Mouse (Mus musculus) heart, embryonic 12.5 days (tissue): ENCODE data around the gene Zfpm1. TPM values are rescaled to one million over a fixed set of nuclear protein-coding genes. Genes with fewer than 3 reads are reported as not detected.

Experiments used
- ATAC-seq: fragments of 200-750 bp; cut with Nextera tagmentation; 2 replicates; pipeline ENCODE4 v1.8.0; 2017; ENCODE audit warnings: moderate TSS enrichment, moderate library complexity; ENCODE audit not compliant: insufficient number of reproducible peaks, low FRiP score
- H3K27ac ChIP-seq: fragments of 300-500 bp; sonication (generic); 2 replicates; pipeline ENCODE4 v1.5.1; 2016; ENCODE audit warnings: mild to moderate bottlenecking, moderate library complexity; ENCODE audit not compliant: poor library complexity, severe bottlenecking
- H3K27me3 ChIP-seq: fragments of 300-500 bp; sonication (generic); replicated peaks from 2 replicates; pipeline ENCODE4 v1.6.1; 2016; ENCODE audit warnings: mild to moderate bottlenecking, moderate library complexity
- H3K36me3 ChIP-seq: fragments of 300-500 bp; sonication (generic); 2 replicates; pipeline ENCODE4 v1.6.1; 2016; ENCODE audit warnings: mild to moderate bottlenecking, moderate library complexity
- H3K4me1 ChIP-seq: fragments of 300-500 bp; sonication (generic); replicated peaks from 2 replicates; pipeline ENCODE4 v1.6.1; 2016; ENCODE audit warnings: mild to moderate bottlenecking
- H3K4me2 ChIP-seq: fragments of 300-500 bp; sonication (generic); 2 replicates; pipeline ENCODE4 v1.6.1; 2016; ENCODE audit warnings: mild to moderate bottlenecking, moderate library complexity
- H3K4me3 ChIP-seq: fragments of 300-500 bp; sonication (generic); 2 replicates; pipeline ENCODE4 v1.5.1; 2016; ENCODE audit warnings: mild to moderate bottlenecking
- H3K9ac ChIP-seq: fragments of 300-500 bp; sonication (generic); 2 replicates; pipeline ENCODE4 v1.6.1; 2016; ENCODE audit warnings: mild to moderate bottlenecking, moderate library complexity
- H3K9me3 ChIP-seq: fragments of 300-500 bp; sonication (generic); replicated peaks from 2 replicates; pipeline ENCODE4 v1.6.1; 2016; ENCODE audit warnings: mild to moderate bottlenecking, moderate library complexity
- WGBS: fragments of 180-500 bp; shearing (Covaris S2); methylation state at CpG from one replicate; pipeline ENCODE4 v1.1.7; 2016; 5-methylcytosine and 5-hydroxymethylcytosine counted together
- polyA plus RNA-seq: library from polyadenylated mRNA; unstranded; fragments of >200 nt; fragmentation: Nextera tagmentation; extraction: Ambion mirVana; gene quantifications from 2 replicates; pipeline ENCODE4 v1.2.1, GENCODE M21; 2016

Zfpm1 gene
- polyA plus RNA-seq, result 8.0 and 9.2 TPM in 2 replicates

DNA sequence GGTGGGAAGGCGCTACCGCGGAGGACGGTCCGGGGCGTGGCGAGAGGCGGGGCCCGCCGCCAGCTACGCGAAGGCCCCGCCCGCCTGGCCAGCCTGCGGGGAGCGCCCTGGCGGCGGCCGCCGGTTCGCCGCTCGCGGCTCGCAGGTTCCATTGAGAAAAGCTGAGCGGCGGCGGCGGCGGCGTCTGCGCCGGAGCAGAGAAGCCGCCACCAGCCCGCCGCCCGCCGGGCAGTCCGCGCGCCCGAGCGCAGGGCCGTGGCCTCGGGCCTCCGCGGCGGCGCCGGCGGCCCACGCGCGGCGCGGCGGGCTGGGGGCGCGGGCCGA lies at the start of gene Zfpm1:
TSS of gene Zfpm1 (plus strand) at position 107 of the 324 bp plus-strand sequence.
- H3K36me3 ChIP-seq, result no peaks in the 10 kb centered on the region
- peaks cover 47% of the 10 kb centered on the region for H3K4me1 ChIP-seq
- ATAC-seq, result no peak

DNA sequence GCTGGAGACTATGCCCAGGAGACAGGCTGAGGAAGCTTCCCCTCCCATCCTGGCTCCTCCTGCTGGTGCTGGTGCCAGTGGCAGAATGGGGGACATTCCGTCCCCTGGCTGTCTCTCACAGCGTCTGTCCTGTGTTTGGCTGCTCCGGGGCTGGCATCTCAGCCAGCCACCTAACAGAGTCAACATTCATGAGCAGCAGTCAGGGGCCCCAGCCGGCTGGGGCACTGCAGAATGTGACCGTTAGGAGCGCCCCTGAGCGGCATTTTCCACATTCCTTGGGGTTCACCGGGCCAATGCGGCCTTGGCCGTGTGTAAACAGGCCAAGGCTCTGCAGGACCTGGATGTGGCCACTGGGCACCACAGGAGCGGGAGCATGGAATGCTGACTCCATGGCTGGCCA lies 47.9 kb upstream of the Zfpm1 start:
- Histone ChIP-seq H3K4me3 (no peak overlapping the region), H3K9ac (no peak overlapping the region), H3K27me3 (peaks cover 36% of the 10 kb centered on the region), H3K27ac (no peak overlapping the region), H3K9me3 (no peaks in the 10 kb centered on the region), H3K36me3 (no peaks in the 10 kb centered on the region), H3K4me1 (peaks cover 65% of the 10 kb centered on the region), H3K4me2 (no peak overlapping the region)
- WGBS, result 23% methylated on average over 11 of the region's 11 CpGs
- no peak for ATAC-seq

More for the DNA sequence above, at the start of gene Zfpm1:
- WGBS, result 19% methylated on average over 48 of the region's 60 CpGs
- Histone ChIP-seq H3K27ac (peak within 1 kb of the TSS; percentile 86), H3K9me3 (no peaks in the 10 kb centered on the region), H3K4me2 (peak within 1 kb of the TSS; percentile 94), H3K27me3 (no peaks in the 10 kb centered on the region), H3K4me3 (peak within 1 kb of the TSS; percentile 94), H3K9ac (peak within 1 kb of the TSS; percentile 90)

DNA sequence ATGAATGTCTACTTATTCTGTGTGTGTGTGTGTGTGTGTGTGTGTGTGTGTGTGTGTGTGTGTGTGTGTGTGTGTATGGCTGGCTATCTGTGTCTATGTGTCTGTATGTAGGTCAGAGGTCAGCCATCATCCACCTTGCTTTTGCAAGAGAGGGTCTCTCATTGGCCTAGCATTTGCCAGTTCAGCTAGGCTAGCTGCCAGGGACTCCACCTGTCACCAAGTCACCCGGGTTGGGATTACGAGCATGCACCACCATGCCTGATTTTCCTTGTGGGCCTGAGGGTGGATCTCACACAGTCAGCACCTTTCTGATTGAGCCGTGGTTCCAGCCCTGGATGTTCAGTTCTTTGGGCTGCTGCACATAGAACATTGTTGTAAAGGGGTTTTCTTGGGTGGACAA lies 45.4 kb upstream of the Zfpm1 start:
- WGBS, result 86% methylated on average over 3 of the region's 3 CpGs
- H3K4me1 ChIP-seq, result peaks cover 46% of the 10 kb centered on the region
- no peak for ATAC-seq

DNA sequence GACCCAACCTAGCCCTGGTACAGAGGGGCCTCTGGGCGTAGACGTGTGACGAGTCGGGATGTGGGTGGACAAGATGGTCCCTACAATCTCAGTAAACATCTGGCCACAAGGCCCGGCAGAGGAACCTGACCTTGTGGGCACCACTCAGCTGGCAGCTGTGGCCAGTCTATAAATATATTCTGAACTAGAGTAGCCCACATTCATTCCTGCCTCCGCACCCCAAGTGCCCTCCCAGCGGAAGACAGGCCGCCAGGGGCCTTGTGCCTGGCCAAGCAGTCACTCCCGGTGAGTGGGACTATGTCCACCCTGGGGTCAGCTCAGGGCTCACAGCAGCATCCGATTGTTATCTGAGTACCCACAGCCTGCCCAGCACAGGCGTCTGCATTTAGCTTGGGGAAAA lies 43.7 kb upstream of the Zfpm1 start:
- Histone ChIP-seq H3K27ac (no peak overlapping the region), H3K4me1 (peaks cover 37% of the 10 kb centered on the region), H3K9me3 (no peaks in the 10 kb centered on the region), H3K4me3 (no peak overlapping the region), H3K4me2 (no peak overlapping the region), H3K27me3 (peaks cover 1% of the 10 kb centered on the region; the same call in 1 of the 2 replicates), H3K9ac (no peak overlapping the region), H3K36me3 (no peaks in the 10 kb centered on the region)
- ATAC-seq, result no peak
- 72% methylated on average over 11 of the region's 11 CpGs for WGBS

More for the DNA sequence above, 45.4 kb upstream of the Zfpm1 start:
- Histone ChIP-seq H3K4me2 (no peak overlapping the region), H3K27ac (no peak overlapping the region), H3K27me3 (peaks cover 17% of the 10 kb centered on the region), H3K9me3 (no peaks in the 10 kb centered on the region), H3K9ac (no peak overlapping the region), H3K4me3 (no peak overlapping the region), H3K36me3 (no peaks in the 10 kb centered on the region)

DNA sequence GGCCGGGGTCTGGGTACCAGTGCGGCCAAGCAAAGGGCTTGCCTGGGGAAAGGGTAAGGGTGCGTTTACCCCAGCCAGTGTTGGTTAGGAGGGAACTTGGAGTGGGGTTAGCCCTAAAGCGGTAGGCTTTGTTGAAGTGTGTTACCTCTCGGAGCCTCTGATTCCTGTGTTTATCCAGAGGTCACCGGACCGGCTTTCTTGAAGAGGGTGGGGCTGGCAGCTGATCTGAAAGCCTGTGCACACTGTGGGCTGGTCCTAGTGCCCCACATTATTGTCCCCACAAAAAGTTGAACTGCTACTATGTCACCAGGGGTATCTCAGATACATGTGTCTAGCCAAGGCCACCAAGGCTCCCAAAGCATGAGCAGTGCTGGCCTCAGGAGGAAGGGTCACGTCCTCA lies 43.2 kb upstream of the Zfpm1 start:
- WGBS, result 69% methylated on average over 8 of the region's 8 CpGs
- no peak overlapping the region for H3K4me2 ChIP-seq
- H3K4me1 ChIP-seq, result peaks cover 32% of the 10 kb centered on the region
- H3K4me3 ChIP-seq, result no peak overlapping the region
- ATAC-seq, result no peak
- H3K9ac ChIP-seq, result no peak overlapping the region
- H3K27me3 ChIP-seq, result no peaks in the 10 kb centered on the region
- H3K27ac ChIP-seq, result no peak overlapping the region
- no peaks in the 10 kb centered on the region for H3K9me3 ChIP-seq
- no peaks in the 10 kb centered on the region for H3K36me3 ChIP-seq

DNA sequence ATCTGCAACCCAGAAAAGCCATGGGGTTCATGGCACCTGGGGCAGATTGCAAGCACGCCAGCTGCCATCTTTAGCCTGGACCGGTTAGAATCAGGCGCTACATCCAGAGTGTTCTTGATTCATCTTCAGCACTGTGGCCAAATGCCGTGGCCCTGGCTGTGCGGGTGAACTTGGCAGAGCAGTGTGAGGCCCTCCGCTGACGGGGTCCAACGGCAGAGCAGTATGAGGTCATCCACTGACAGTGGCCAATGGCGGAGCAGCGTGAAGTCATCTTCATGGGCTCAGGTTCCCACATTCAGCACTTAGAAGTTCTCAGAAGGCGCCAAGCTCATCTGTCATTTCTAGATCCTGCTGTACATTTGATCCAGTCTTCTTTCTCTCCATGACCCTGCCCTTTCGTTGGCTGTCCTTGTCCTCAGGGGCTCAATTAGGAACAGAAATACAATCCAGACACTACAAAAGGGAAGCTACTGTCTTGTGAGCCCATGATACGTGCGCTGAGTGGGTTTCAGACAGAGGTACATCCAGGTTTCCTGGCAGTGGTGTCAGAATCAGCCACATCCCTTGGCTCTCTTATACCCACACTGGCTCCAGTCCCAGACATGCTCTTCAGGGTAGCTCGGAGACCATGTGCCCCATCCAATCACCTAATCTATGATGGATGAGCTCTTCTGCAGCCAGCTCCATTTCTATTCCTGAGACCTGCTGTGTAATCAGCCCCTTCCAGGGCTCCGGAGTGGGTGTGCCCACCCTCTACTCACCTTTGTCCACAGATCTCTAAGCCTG lies 41.5 kb upstream of the Zfpm1 start:
- WGBS, result 85% methylated on average over 16 of the region's 16 CpGs
- H3K36me3 ChIP-seq, result no peaks in the 10 kb centered on the region
- no peak for ATAC-seq
- H3K4me3 ChIP-seq, result no peak overlapping the region
- H3K4me2 ChIP-seq, result no peak overlapping the region
- H3K9ac ChIP-seq, result no peak overlapping the region
- H3K9me3 ChIP-seq, result no peaks in the 10 kb centered on the region
- peaks cover 28% of the 10 kb centered on the region for H3K4me1 ChIP-seq
- H3K27me3 ChIP-seq, result no peaks in the 10 kb centered on the region
- H3K27ac ChIP-seq, result no peak overlapping the region

DNA sequence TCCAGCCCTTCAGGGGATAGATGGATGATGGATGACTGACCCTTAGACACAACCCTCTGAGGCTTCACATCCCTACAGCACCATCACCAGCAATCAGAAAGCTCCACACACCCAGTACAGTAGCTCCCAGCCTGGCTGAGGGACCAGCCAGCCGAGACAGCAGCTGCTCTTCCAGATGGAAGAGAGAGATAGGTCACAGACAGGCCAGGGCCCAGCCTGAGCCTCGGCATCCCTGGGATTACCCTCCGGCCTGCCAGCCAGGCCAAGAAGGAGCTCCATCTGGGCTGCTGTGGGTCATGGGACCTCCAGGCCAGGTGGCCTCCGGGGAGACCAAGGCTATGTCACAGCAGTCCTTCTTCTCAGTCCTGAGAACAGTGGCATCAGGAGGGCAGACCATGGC lies 38.6 kb upstream of the Zfpm1 start:
- H3K4me2 ChIP-seq, result no peak overlapping the region
- H3K9ac ChIP-seq, result no peak overlapping the region
- no peaks in the 10 kb centered on the region for H3K36me3 ChIP-seq
- no peaks in the 10 kb centered on the region for H3K27me3 ChIP-seq
- peaks cover 41% of the 10 kb centered on the region for H3K4me1 ChIP-seq
- no peak for ATAC-seq
- H3K4me3 ChIP-seq, result no peak overlapping the region
- H3K9me3 ChIP-seq, result no peaks in the 10 kb centered on the region
- WGBS, result 74% methylated on average over 4 of the region's 4 CpGs
- no peak overlapping the region for H3K27ac ChIP-seq

DNA sequence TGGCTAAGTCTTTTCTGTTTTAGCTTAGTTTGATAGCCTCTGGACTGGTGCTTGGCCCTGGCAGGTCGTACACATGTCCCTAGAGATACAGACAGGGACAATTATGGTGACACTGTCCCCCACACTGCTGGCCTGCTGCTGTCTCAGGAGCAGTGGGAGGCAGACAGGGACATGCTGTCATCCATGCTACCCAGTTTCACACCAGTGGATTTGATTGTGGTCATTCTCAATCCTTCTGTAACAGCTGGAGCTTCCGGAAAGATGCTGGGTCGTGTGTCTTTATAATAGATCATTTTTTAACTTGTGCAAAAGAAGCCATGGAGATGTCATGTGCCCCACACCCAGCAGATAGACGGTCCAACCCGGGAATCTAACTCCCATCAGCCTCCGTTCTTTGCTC lies 36.8 kb upstream of the Zfpm1 start:
- no peak for ATAC-seq
- 76% methylated on average over 6 of the region's 6 CpGs for WGBS

DNA sequence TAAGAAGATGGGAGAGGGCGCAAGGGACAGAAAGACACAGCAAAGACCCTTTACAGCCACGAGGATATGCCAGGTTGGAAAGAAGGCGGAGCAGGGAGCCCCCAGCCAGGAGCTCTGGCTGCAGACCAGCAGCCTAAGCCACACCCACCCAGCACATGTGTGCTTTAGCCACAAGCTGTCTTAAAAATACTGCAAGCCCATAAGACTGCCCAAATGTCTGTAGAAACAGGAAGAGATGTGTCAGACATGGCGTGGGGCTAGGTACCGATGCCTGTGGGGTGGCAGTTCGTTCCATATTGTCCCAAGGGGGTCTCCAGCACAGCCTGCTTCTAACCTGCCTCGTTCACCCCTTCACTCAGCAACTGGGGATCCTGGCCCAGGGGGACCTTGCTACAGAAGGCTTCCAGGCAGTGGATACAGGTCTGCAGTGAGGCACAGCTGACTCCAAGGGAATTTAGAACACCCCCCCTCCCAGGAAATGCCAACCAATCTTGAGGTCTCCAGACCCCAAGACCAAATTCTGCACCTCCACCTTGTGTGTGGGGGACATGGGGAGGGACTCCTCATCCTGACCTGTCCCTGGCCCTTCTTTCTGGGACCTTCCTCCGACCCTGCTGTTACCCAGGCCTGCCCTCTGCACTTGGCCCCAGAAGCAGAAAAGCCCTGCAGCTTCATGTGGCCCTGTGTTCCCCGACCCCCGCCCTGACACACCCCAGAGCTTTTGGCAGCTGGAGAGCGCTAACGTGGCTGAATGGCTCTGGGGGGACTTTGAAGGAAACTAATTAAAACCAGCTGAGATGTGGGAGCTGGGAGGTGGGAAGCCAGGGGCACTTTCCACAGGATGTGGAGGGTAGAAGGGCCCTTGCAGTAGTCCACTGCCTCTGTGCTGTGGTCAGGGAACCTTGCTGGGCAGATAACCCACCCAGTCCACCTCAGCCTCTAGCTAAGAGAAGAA lies 35.4 kb upstream of the Zfpm1 start:
- 46% methylated on average over 12 of the region's 12 CpGs for WGBS
- Histone ChIP-seq H3K9ac (no peak overlapping the region), H3K4me3 (no peak overlapping the region), H3K4me2 (no peak overlapping the region), H3K36me3 (no peaks in the 10 kb centered on the region), H3K27ac (no peak overlapping the region), H3K9me3 (no peaks in the 10 kb centered on the region), H3K4me1 (peaks cover 34% of the 10 kb centered on the region), H3K27me3 (no peaks in the 10 kb centered on the region)
- no peak for ATAC-seq

More for the DNA sequence above, 36.8 kb upstream of the Zfpm1 start:
- Histone ChIP-seq H3K27me3 (no peaks in the 10 kb centered on the region), H3K4me2 (no peak overlapping the region), H3K36me3 (no peaks in the 10 kb centered on the region), H3K27ac (no peak overlapping the region), H3K9me3 (no peaks in the 10 kb centered on the region), H3K4me3 (no peak overlapping the region), H3K9ac (no peak overlapping the region), H3K4me1 (peaks cover 34% of the 10 kb centered on the region)

DNA sequence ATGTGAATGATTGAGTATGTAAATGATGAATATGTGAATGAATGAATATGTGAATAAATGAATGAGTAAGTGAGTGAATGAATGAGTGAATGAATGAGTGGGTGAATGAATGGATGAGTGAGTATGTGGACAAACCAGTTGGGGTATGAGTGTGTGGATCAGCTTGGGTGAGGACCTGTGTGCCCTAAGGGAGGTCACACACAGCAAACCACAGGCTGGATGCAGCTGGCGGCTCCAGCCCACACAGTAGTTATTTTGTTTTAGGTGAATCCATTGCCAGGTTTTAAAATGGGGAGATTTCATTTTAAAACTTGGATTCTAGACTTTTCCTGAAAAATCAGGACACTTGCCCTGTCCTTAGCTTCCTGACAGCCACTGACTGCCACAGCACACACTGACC lies 30.2 kb upstream of the Zfpm1 start:
- 83% methylated on average over 1 of the region's 1 CpGs for WGBS
- Histone ChIP-seq H3K4me2 (no peak overlapping the region), H3K4me3 (no peak overlapping the region), H3K9me3 (no peaks in the 10 kb centered on the region), H3K4me1 (peaks cover 17% of the 10 kb centered on the region), H3K27ac (no peak overlapping the region), H3K9ac (no peak overlapping the region), H3K36me3 (no peaks in the 10 kb centered on the region), H3K27me3 (peaks cover 32% of the 10 kb centered on the region)
- ATAC-seq, result no peak

DNA sequence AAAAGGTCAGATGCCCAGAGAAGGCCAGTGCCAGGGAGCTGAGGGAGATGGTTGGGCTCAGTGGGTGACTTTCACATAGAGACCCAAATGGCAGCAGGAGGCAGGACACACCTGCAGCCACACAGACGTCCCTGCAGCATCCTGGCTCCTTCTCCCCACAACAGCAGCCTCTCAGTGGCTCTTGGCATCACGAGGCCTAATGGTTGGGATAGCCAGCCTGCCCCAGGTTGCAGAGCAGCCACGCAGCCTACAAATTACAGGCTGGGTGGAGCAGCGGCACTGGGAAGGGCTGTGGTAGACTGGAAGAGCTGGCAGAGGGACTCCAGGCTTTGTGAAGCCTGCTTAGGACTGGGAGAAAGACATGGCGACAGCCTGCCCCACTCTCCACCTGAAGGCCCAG lies 29.6 kb upstream of the Zfpm1 start:
- H3K36me3 ChIP-seq, result no peaks in the 10 kb centered on the region
- H3K4me1 ChIP-seq, result peaks cover 14% of the 10 kb centered on the region
- no peaks in the 10 kb centered on the region for H3K9me3 ChIP-seq
- H3K27ac ChIP-seq, result no peak overlapping the region
- H3K4me3 ChIP-seq, result no peak overlapping the region
- H3K9ac ChIP-seq, result no peak overlapping the region
- ATAC-seq, result no peak
- H3K4me2 ChIP-seq, result no peak overlapping the region
- H3K27me3 ChIP-seq, result peaks cover 32% of the 10 kb centered on the region
- WGBS, result 65% methylated on average over 5 of the region's 5 CpGs
